Mouse (Mus musculus): ENCODE measurements at regions not wholly inside any gene's neighbourhood (a gene's known extent, or its start where the extent isn't known, plus 50 kb on each side); places are given as distances from the start of the nearest gene placed in this dataset.

DNA sequence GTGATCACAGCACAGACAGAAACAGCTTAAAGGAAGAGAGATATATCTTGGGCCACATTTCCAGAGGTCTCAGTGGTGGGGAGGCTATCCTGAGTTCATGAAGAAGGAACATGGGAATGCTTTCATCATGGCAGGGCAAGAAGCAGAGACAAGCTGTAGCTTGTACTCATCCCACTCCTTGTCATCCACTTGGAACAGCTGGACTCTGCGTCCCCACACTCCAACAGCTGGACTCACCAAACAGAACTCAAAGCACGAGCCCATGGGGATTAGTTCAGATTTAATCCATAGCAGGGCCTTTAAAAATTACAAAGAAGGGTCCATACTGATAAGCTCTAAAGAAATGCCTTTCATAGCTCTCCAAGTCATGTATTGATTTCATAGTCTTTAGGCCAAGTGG lies 140.7 kb upstream of the Chodl start:
- TF ChIP-seq CTCF (IDR thresholded peaks at IDR 0.05; ENCODE audit: low read depth, low read length) (no peak), POLR2A (IDR thresholded peaks at IDR 0.05; ENCODE audit: borderline replicate concordance, low read depth, low read length) (no peak)

All from bone marrow macrophage, adult 2 months (primary cell).